Mouse (Mus musculus) cortical plate, adult 2 months (tissue): ENCODE results near the gene Rims1.

Source experiments
- CTCF ChIP-seq: fragments of 200-500 bp; IDR thresholded peaks from 2 replicates; pipeline ENCODE4 v1.5.1; 2011; ENCODE audit warnings: mild to moderate bottlenecking, control low read depth, low read length; ENCODE audit not compliant: insufficient read depth; ENCODE audit errors: extremely low read depth
- POLR2A ChIP-seq: fragments of 200-500 bp; IDR thresholded peaks from 2 replicates; pipeline ENCODE4 v1.6.1; 2011; ENCODE audit warnings: mild to moderate bottlenecking, low read length, control low read depth; ENCODE audit not compliant: insufficient read depth; ENCODE audit errors: extremely low read depth

GRCm38 (mm10) chr1:22633871-22634270 lies 171.9 kb downstream of the Rims1 start:
- TF ChIP-seq CTCF (no peak), POLR2A (no peak)
